Mouse (Mus musculus): ENCODE results near the gene Kcnj9.

Gene Kcnj9

GRCm38 (mm10) chr1:172318424-172319035 lies 10.6 kb downstream of the Kcnj9 start:
- in situ Hi-C loops (cut with MboI; ENCODE audit: low pct_unique_long_range_greater_than_20kb in 1 of 2, low sequenced_read_pairs in 2 of 2, unreplicated experiment in 1 of 2) = loop anchor here (10.0 to 25.0 kb wide), 2 partner anchors 274 to 281 kb away; partner anchors contain the start of gene Vangl2 (in 1 of the 2)

GRCm38 (mm10) chr1:172317946-172318345 lies 11.2 kb downstream of the Kcnj9 start:
- in situ Hi-C loops (cut with MboI; ENCODE audit: low pct_unique_long_range_greater_than_20kb in 1 of 2, low sequenced_read_pairs in 2 of 2, unreplicated experiment in 1 of 2) = loop anchor here (10.0 to 25.0 kb wide), 2 partner anchors 273 to 281 kb away; partner anchors contain the start of gene Vangl2 (in 1 of the 2)

- in situ Hi-C loops (cut with MboI; ENCODE audit: low pct_unique_long_range_greater_than_20kb in 1 of 2, low sequenced_read_pairs in 2 of 2, unreplicated experiment in 1 of 2) = loop anchor here (10.0 to 25.0 kb wide), 2 partner anchors 273 to 280 kb away; partner anchors contain the start of gene Vangl2 (in 1 of the 2)
Measured at GRCm38 (mm10) chr1:172317431-172317830, 11.7 kb downstream of the Kcnj9 start.

GRCm38 (mm10) chr1:172314911-172315310 lies 14.2 kb downstream of the Kcnj9 start:
- in situ Hi-C loops (cut with MboI; ENCODE audit: low pct_unique_long_range_greater_than_20kb in 1 of 2, low sequenced_read_pairs in 2 of 2, unreplicated experiment in 1 of 2) = loop anchor here (10.0 to 25.0 kb wide), 2 partner anchors 270 to 278 kb away; partner anchors contain the start of gene Vangl2 (in 1 of the 2)

GRCm38 (mm10) chr1:172313613-172314411 lies 15.3 kb downstream of the Kcnj9 start:
- in situ Hi-C loops (cut with MboI; ENCODE audit: low pct_unique_long_range_greater_than_20kb in 1 of 2, low sequenced_read_pairs in 2 of 2, unreplicated experiment in 1 of 2) = loop anchor here (10.0 to 25.0 kb wide), 2 partner anchors 269 to 277 kb away; partner anchors contain the start of gene Vangl2 (in 1 of the 2)

GRCm38 (mm10) chr1:172312768-172313561 lies 16.2 kb downstream of the Kcnj9 start:
- in situ Hi-C loops (cut with MboI; ENCODE audit: low pct_unique_long_range_greater_than_20kb in 1 of 2, low sequenced_read_pairs in 2 of 2, unreplicated experiment in 1 of 2) = loop anchor here (10.0 to 25.0 kb wide), 2 partner anchors 268 to 276 kb away; partner anchors contain the start of gene Vangl2 (in 1 of the 2)

GRCm38 (mm10) chr1:172311921-172312767 lies 17.0 kb downstream of the Kcnj9 start:
- in situ Hi-C loops (cut with MboI; ENCODE audit: low pct_unique_long_range_greater_than_20kb in 1 of 2, low sequenced_read_pairs in 2 of 2, unreplicated experiment in 1 of 2) = loop anchor here (10.0 to 25.0 kb wide), 2 partner anchors 267 to 275 kb away; partner anchors contain the start of gene Vangl2 (in 1 of the 2)

GRCm38 (mm10) chr1:172311248-172311906 lies 17.7 kb downstream of the Kcnj9 start:
- in situ Hi-C loops (cut with MboI; ENCODE audit: low pct_unique_long_range_greater_than_20kb in 1 of 2, low sequenced_read_pairs in 2 of 2, unreplicated experiment in 1 of 2) = loop anchor here (10.0 to 25.0 kb wide), 2 partner anchors 267 to 274 kb away; partner anchors contain the start of gene Vangl2 (in 1 of the 2)

- in situ Hi-C loops (cut with MboI; ENCODE audit: low pct_unique_long_range_greater_than_20kb in 1 of 2, low sequenced_read_pairs in 2 of 2, unreplicated experiment in 1 of 2) = loop anchor here (10.0 to 25.0 kb wide), 3 partner anchors 165 to 273 kb away; partner anchors contain the start of genes Dcaf8 (in 1 of the 2) and Vangl2 (in 1 of the 2)
Measured at GRCm38 (mm10) chr1:172309699-172310398, 19.3 kb downstream of the Kcnj9 start.

GRCm38 (mm10) chr1:172308409-172308808 lies 20.7 kb downstream of the Kcnj9 start:
- in situ Hi-C loops (cut with MboI; ENCODE audit: low pct_unique_long_range_greater_than_20kb in 1 of 2, low sequenced_read_pairs in 2 of 2, unreplicated experiment in 1 of 2) = loop anchor here (10.0 to 25.0 kb wide), 2 partner anchors 164 to 271 kb away; partner anchors contain the start of genes Dcaf8 (in 1 of the 2) and Vangl2 (in 1 of the 2)

GRCm38 (mm10) chr1:172307936-172308335 lies 21.2 kb downstream of the Kcnj9 start:
- in situ Hi-C loops (cut with MboI; ENCODE audit: low pct_unique_long_range_greater_than_20kb in 1 of 2, low sequenced_read_pairs in 2 of 2, unreplicated experiment in 1 of 2) = loop anchor here (10.0 to 25.0 kb wide), 2 partner anchors 163 to 271 kb away; partner anchors contain the start of genes Dcaf8 (in 1 of the 2) and Vangl2 (in 1 of the 2)

GRCm38 (mm10) chr1:172306885-172307284 lies 22.2 kb downstream of the Kcnj9 start:
- in situ Hi-C loops (cut with MboI; ENCODE audit: low pct_unique_long_range_greater_than_20kb in 1 of 2, low sequenced_read_pairs in 2 of 2, unreplicated experiment in 1 of 2) = loop anchor here (10.0 to 25.0 kb wide), 2 partner anchors 162 to 270 kb away; partner anchors contain the start of genes Dcaf8 (in 1 of the 2) and Vangl2 (in 1 of the 2)

GRCm38 (mm10) chr1:172306196-172306595 lies 22.9 kb downstream of the Kcnj9 start:
- in situ Hi-C loops (cut with MboI; ENCODE audit: low pct_unique_long_range_greater_than_20kb in 1 of 2, low sequenced_read_pairs in 2 of 2, unreplicated experiment in 1 of 2) = loop anchor here (10.0 to 25.0 kb wide), 2 partner anchors 161 to 269 kb away; partner anchors contain the start of genes Dcaf8 (in 1 of the 2) and Vangl2 (in 1 of the 2)

- in situ Hi-C loops (cut with MboI; ENCODE audit: low pct_unique_long_range_greater_than_20kb in 1 of 2, low sequenced_read_pairs in 2 of 2, unreplicated experiment in 1 of 2) = loop anchor here (10.0 to 25.0 kb wide), 2 partner anchors 161 to 268 kb away; partner anchors contain the start of genes Dcaf8 (in 1 of the 2) and Vangl2 (in 1 of the 2)
Measured at GRCm38 (mm10) chr1:172305635-172306034, 23.5 kb downstream of the Kcnj9 start.

GRCm38 (mm10) chr1:172305153-172305552 lies 24.0 kb downstream of the Kcnj9 start:
- in situ Hi-C loops (cut with MboI; ENCODE audit: low pct_unique_long_range_greater_than_20kb in 1 of 2, low sequenced_read_pairs in 2 of 2, unreplicated experiment in 1 of 2) = loop anchor here (10.0 to 25.0 kb wide), 2 partner anchors 160 to 268 kb away; partner anchors contain the start of genes Dcaf8 (in 1 of the 2) and Vangl2 (in 1 of the 2)

All from mouse embryonic stem cell (cell line).